ENCODE assay signal across 16 mouse cellular contexts in the genomic region with DNA sequence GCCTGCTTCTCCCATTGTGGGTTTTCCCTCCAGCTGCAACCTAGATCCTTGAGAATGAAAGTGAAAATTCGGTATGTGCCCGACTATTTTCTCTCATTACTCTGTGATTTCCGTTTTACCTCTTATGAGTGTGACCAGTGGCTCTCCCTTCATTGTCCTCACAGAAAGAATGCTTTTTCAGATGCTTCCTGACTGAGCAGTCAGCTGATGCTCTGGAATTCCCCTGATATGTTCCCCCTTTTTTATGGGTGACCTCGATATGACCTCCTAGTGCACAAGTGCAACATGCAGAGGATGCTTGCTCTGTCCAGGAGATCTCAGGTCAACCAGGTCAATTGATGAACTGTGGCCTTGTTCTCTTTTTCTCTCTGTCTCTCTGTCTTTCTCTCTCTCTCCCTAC. TPM values are rescaled to one million over a fixed set of nuclear protein-coding genes. Genes with fewer than 3 reads are reported as not detected.
DNase-seq lines count a peak whose midpoint lies in the region; ATAC-seq lines count a peak whose summit lies in the region.
"Had no signal": no experiment of that assay in that cellular context is flagged by ENCODE, and none has a peak within 500 bp of the region (broad histone marks: within the 10 kb centered on the region; RNA-seq: fewer than 3 reads in every experiment).

No protein-coding gene starts in this region.

- H3K27ac ChIP-seq in embryonic facial prominence, embryonic 11.5 days (replicated peaks; ENCODE audit: low read depth, low read length), result no peak overlapping the region
- no peak overlapping the region for H3K27ac ChIP-seq in embryonic facial prominence, embryonic 10.5 days (replicated peaks)
- no peak overlapping the region for H3K27ac ChIP-seq in forebrain, embryonic 11.5 days (ENCODE audit: low read depth, low read length)
- H3K27ac ChIP-seq: embryonic facial prominence, embryonic 13.5 days; forebrain, embryonic 10.5 days; liver, embryonic 14.5 days; midbrain, embryonic 15.5 days had no signal

- H3K36me3 ChIP-seq in embryonic facial prominence, embryonic 11.5 days (replicated peaks; ENCODE audit: control insufficient read depth, insufficient read depth, low read depth, low read length), result no peaks in the 10 kb centered on the region
- no peaks in the 10 kb centered on the region for H3K36me3 ChIP-seq in embryonic facial prominence, embryonic 10.5 days (replicated peaks)
- no peaks in the 10 kb centered on the region for H3K36me3 ChIP-seq in forebrain, embryonic 11.5 days (ENCODE audit: control insufficient read depth, insufficient read depth, low read length)
- H3K36me3 ChIP-seq: embryonic facial prominence, embryonic 13.5 days; forebrain, embryonic 10.5 days; midbrain, embryonic 15.5 days had no signal

- H3K9ac ChIP-seq in embryonic facial prominence, embryonic 11.5 days (replicated peaks; ENCODE audit: low read length), result no peak overlapping the region
- H3K9ac ChIP-seq in forebrain, embryonic 11.5 days (ENCODE audit: low read length), result no peak overlapping the region
- H3K9ac ChIP-seq: embryonic facial prominence, embryonic 13.5 days; liver, embryonic 14.5 days; midbrain, embryonic 15.5 days had no signal

- ATAC-seq in embryonic facial prominence, embryonic 11.5 days (replicated peaks; ENCODE audit: insufficient number of reproducible peaks, low FRiP score, low TSS enrichment, low read depth), result no peak
- no peak for ATAC-seq in forebrain, embryonic 11.5 days (replicated peaks; ENCODE audit: low FRiP score)
- ATAC-seq: midbrain, embryonic 15.5 days; Patski had no signal

- H3K4me3 ChIP-seq in embryonic facial prominence, embryonic 11.5 days (ENCODE audit: low read depth, low read length), result no peak overlapping the region
- no peak overlapping the region for H3K4me3 ChIP-seq in embryonic facial prominence, embryonic 10.5 days
- no peak overlapping the region for H3K4me3 ChIP-seq in forebrain, embryonic 11.5 days (ENCODE audit: low read depth, low read length)
- H3K4me3 ChIP-seq: embryonic facial prominence, embryonic 13.5 days; forebrain, embryonic 10.5 days; midbrain, embryonic 15.5 days had no signal

- H3K9me3 ChIP-seq in embryonic facial prominence, embryonic 11.5 days (replicated peaks; ENCODE audit: control insufficient read depth, low read length), result no peaks in the 10 kb centered on the region
- H3K9me3 ChIP-seq in embryonic facial prominence, embryonic 10.5 days, result 0 out of 2 replicates have a peak, but pooled peaks cover 3% of the 10 kb centered on the region
- no peaks in the 10 kb centered on the region for H3K9me3 ChIP-seq in forebrain, embryonic 11.5 days (ENCODE audit: control insufficient read depth, low read length)
- H3K9me3 ChIP-seq: midbrain, embryonic 15.5 days had no signal

- no peaks in the 10 kb centered on the region for H3K27me3 ChIP-seq in embryonic facial prominence, embryonic 11.5 days (ENCODE audit: control insufficient read depth, insufficient read depth, low read length)
- H3K27me3 ChIP-seq in embryonic facial prominence, embryonic 10.5 days (replicated peaks; ENCODE audit: low read depth, poor library complexity, severe bottlenecking), result no peaks in the 10 kb centered on the region
- no peaks in the 10 kb centered on the region for H3K27me3 ChIP-seq in forebrain, embryonic 11.5 days (ENCODE audit: control insufficient read depth, insufficient read depth, low read length)
- H3K27me3 ChIP-seq: embryonic facial prominence, embryonic 13.5 days; midbrain, embryonic 15.5 days; Patski had no signal

- no peaks in the 10 kb centered on the region for H3K4me1 ChIP-seq in embryonic facial prominence, embryonic 11.5 days (ENCODE audit: control insufficient read depth, insufficient read depth, low read length)
- H3K4me1 ChIP-seq in embryonic facial prominence, embryonic 10.5 days, result peaks cover 4% of the 10 kb centered on the region; the same call in 1 of the 2 replicates
- H3K4me1 ChIP-seq in forebrain, embryonic 11.5 days (replicated peaks; ENCODE audit: control insufficient read depth, insufficient read depth, low read length), result no peaks in the 10 kb centered on the region
- H3K4me1 ChIP-seq: embryonic facial prominence, embryonic 13.5 days; midbrain, embryonic 15.5 days had no signal

- peak; percentile 6 for DNase-seq in embryonic facial prominence, embryonic 11.5 days (ENCODE audit: low spot score)
- DNase-seq in embryonic facial prominence, embryonic 10.5 days (ENCODE audit: low spot score), result no peak
- peak; percentile 58 for DNase-seq in kidney, adult 9 months
- DNase-seq in kidney, adult 11 months, result no peak
- DNase-seq in retina, postnatal 1 day, result peak; percentile 28
- no peak for DNase-seq in retina, embryonic 14.5 days (ENCODE audit: low spot score)
- DNase-seq in layer of hippocampus, adult 9-11 months, result no peak
- DNase-seq in forebrain, embryonic 11.5 days (ENCODE audit: low spot score), result no peak
- DNase-seq: adrenal gland, postnatal 36 days; cerebellum, adult 9-11 months; thymus, postnatal 36 days had no signal

- no peak overlapping the region for H3K4me2 ChIP-seq in embryonic facial prominence, embryonic 11.5 days (ENCODE audit: low read depth, low read length)
- H3K4me2 ChIP-seq in forebrain, embryonic 11.5 days (ENCODE audit: low read depth, low read length, severe bottlenecking), result no peak overlapping the region
- H3K4me2 ChIP-seq: embryonic facial prominence, embryonic 13.5 days; midbrain, embryonic 15.5 days had no signal

- 59% methylated on average over 4 of the region's 4 CpGs for WGBS in embryonic facial prominence, embryonic 11.5 days
- WGBS in embryonic facial prominence, embryonic 10.5 days, result 59% methylated on average over 4 of the region's 4 CpGs
- WGBS in forebrain, embryonic 11.5 days, result 73% methylated on average over 4 of the region's 4 CpGs

RNA-seq across cellular contexts. Expression of a gene that starts 56.3 kb away (rescaled TPM):
- polyA plus RNA-seq in embryonic facial prominence, embryonic 11.5 days (2014; fragmentation: Nextera tagmentation; extraction: Ambion mirVana), result 20.8 and 21.1 TPM in 2 replicates
- 15.3 and 16.2 TPM in 2 replicates for polyA plus RNA-seq in embryonic facial prominence, embryonic 10.5 days (2016; fragmentation: Nextera tagmentation; extraction: Ambion mirVana)
- 16.6 and 18.6 TPM in 2 replicates for polyA plus RNA-seq in forebrain, embryonic 11.5 days (2014; fragmentation: Nextera tagmentation; extraction: Ambion mirVana)

Comparison
In these comparisons a context has a peak if more than half of its experiments do, and no peak if none do; other contexts are left out.
1. DNase-seq: peak in embryonic facial prominence, embryonic 11.5 days (single experiment), kidney, adult 9 months (single experiment) and retina, postnatal 1 day (single experiment); none in embryonic facial prominence, embryonic 10.5 days (single experiment), kidney, adult 11 months (single experiment), retina, embryonic 14.5 days (single experiment), layer of hippocampus, adult 9-11 months (single experiment) and forebrain, embryonic 11.5 days (single experiment).